Mouse (Mus musculus) thymus, postnatal 25 days (tissue): ENCODE measurements around the gene Pgap1.

Experiments
- DNase-seq: peaks from one replicate; pipeline ENCODE4 v3.0.0; 2022

The Pgap1 gene

GRCm38 (mm10) chr1:54557301-54558229 lies at the start of gene Pgap1:
Gene Pgap1 (minus strand): TSS chr1:54557684.
- peak; percentile 91 for DNase-seq

- DNase-seq: no peak
Measured at GRCm38 (mm10) chr1:54606936-54607335, 49.5 kb upstream of the Pgap1 start.

- no peak for DNase-seq
Measured at GRCm38 (mm10) chr1:54601692-54602091, 44.2 kb upstream of the Pgap1 start.

GRCm38 (mm10) chr1:54600275-54600674 lies 42.8 kb upstream of the Pgap1 start:
- no peak for DNase-seq

- no peak for DNase-seq
Measured at GRCm38 (mm10) chr1:54597594-54598217, 40.2 kb upstream of the Pgap1 start.

GRCm38 (mm10) chr1:54596151-54596550 lies 38.7 kb upstream of the Pgap1 start:
- DNase-seq: no peak

GRCm38 (mm10) chr1:54587076-54587475 lies 29.6 kb upstream of the Pgap1 start:
- no peak for DNase-seq

GRCm38 (mm10) chr1:54585971-54586555 lies 28.6 kb upstream of the Pgap1 start:
- no peak for DNase-seq

- DNase-seq: peak; percentile 3
Measured at GRCm38 (mm10) chr1:54585278-54585846, 27.9 kb upstream of the Pgap1 start.

- DNase-seq: no peak
Measured at GRCm38 (mm10) chr1:54584588-54585277, 27.2 kb upstream of the Pgap1 start.

GRCm38 (mm10) chr1:54578358-54579184 lies 21.1 kb upstream of the Pgap1 start:
- no peak for DNase-seq

GRCm38 (mm10) chr1:54569102-54569501 lies 11.6 kb upstream of the Pgap1 start:
- DNase-seq: no peak

GRCm38 (mm10) chr1:54563923-54564322 lies 6.4 kb upstream of the Pgap1 start:
- DNase-seq: no peak

- DNase-seq: no peak
Measured at GRCm38 (mm10) chr1:54556586-54557221, 780 bp downstream of the Pgap1 start.

- no peak for DNase-seq
Measured at GRCm38 (mm10) chr1:54555364-54556140, 1.9 kb downstream of the Pgap1 start.

- DNase-seq: no peak
Measured at GRCm38 (mm10) chr1:54552621-54553020, 4.9 kb downstream of the Pgap1 start.

- no peak for DNase-seq
Measured at GRCm38 (mm10) chr1:54545200-54545599, 12.3 kb downstream of the Pgap1 start.

- no peak for DNase-seq
Measured at GRCm38 (mm10) chr1:54542920-54543319, 14.6 kb downstream of the Pgap1 start.

GRCm38 (mm10) chr1:54531170-54531569 lies 26.3 kb downstream of the Pgap1 start:
- no peak for DNase-seq

GRCm38 (mm10) chr1:54523717-54524116 lies 33.8 kb downstream of the Pgap1 start:
- DNase-seq: no peak
